Mouse (Mus musculus) liver, embryonic 16.5 days (tissue): ENCODE results near the gene Mr1. TPM values are rescaled to one million over a fixed set of nuclear protein-coding genes. Genes with fewer than 3 reads are reported as not detected.

ENCODE experiments used
- ATAC-seq: fragments of 200-750 bp; cut with Nextera tagmentation; 2 replicates; pipeline ENCODE4 v1.8.0; 2017; ENCODE audit warnings: low read depth, mild to moderate bottlenecking, moderate number of reproducible peaks, moderate library complexity
- H3K27ac ChIP-seq: fragments of 300-500 bp; sonication (generic); 2 replicates; pipeline ENCODE4 v1.5.1; 2014; ENCODE audit warnings: mild to moderate bottlenecking, low read length
- H3K27me3 ChIP-seq: fragments of 300-500 bp; sonication (generic); 2 replicates; pipeline ENCODE4 v1.6.1; 2014; ENCODE audit warnings: low read depth, low read length, mixed read lengths; ENCODE audit not compliant: control insufficient read depth, insufficient read depth
- H3K36me3 ChIP-seq: fragments of 300-500 bp; sonication (generic); 2 replicates; pipeline ENCODE4 v1.6.1; 2014; ENCODE audit warnings: mild to moderate bottlenecking; ENCODE audit not compliant: control insufficient read depth, insufficient read depth
- H3K4me1 ChIP-seq: fragments of 300-500 bp; sonication (generic); 2 replicates; pipeline ENCODE4 v1.6.1; 2014; ENCODE audit warnings: low read depth, low read length, mixed read lengths; ENCODE audit not compliant: control insufficient read depth
- H3K4me2 ChIP-seq: fragments of 300-500 bp; sonication (generic); 2 replicates; pipeline ENCODE4 v1.6.1; 2014; ENCODE audit warnings: low read depth, low read length, mixed read lengths
- H3K4me3 ChIP-seq: fragments of 300-500 bp; sonication (generic); 2 replicates; pipeline ENCODE4 v1.5.1; 2014; ENCODE audit warnings: low read depth, mild to moderate bottlenecking, low read length
- H3K9ac ChIP-seq: fragments of 300-500 bp; sonication (generic); 2 replicates; pipeline ENCODE4 v1.6.1; 2014; ENCODE audit warnings: low read depth, low read length
- H3K9me3 ChIP-seq: fragments of 300-500 bp; sonication (generic); replicated peaks from 2 replicates; pipeline ENCODE4 v1.6.1; 2016; ENCODE audit warnings: low read length; ENCODE audit not compliant: control insufficient read depth
- WGBS: fragments of 180-500 bp; shearing (Covaris S2); extraction: QIAGEN DNeasy Blood & Tissue Kit; methylation state at CpG from one replicate; pipeline ENCODE4 v1.1.7; 2014; ENCODE audit not compliant: insufficient replicate concordance; 5-methylcytosine and 5-hydroxymethylcytosine counted together
- polyA plus RNA-seq: library from polyadenylated mRNA; unstranded; fragments of >200 nt; fragmentation: Nextera tagmentation; extraction: Ambion mirVana; gene quantifications from 2 replicates; pipeline ENCODE4 v1.2.1, GENCODE M21; 2015

Gene Mr1
- polyA plus RNA-seq, 1 experiment from 2014 or later, result 1.1 TPM

- no peaks in the 10 kb centered on the region for H3K4me1 ChIP-seq
- H3K9me3 ChIP-seq, result no peaks in the 10 kb centered on the region
- no peak overlapping the region for H3K4me3 ChIP-seq
- H3K27me3 ChIP-seq, result no peaks in the 10 kb centered on the region
- ATAC-seq, result no peak
- no peak overlapping the region for H3K9ac ChIP-seq
- no peak overlapping the region for H3K4me2 ChIP-seq
- no peaks in the 10 kb centered on the region for H3K36me3 ChIP-seq
- WGBS, result 77% methylated on average over 3 of the region's 3 CpGs
- no peak overlapping the region for H3K27ac ChIP-seq
Measured at GRCm38 (mm10) chr1:155172895-155173643, 26.5 kb upstream of the Mr1 start.

GRCm38 (mm10) chr1:155169935-155170334 lies 23.3 kb upstream of the Mr1 start:
- no peaks in the 10 kb centered on the region for H3K9me3 ChIP-seq
- no peak for ATAC-seq
- no peak overlapping the region for H3K27ac ChIP-seq
- H3K36me3 ChIP-seq, result no peaks in the 10 kb centered on the region
- H3K9ac ChIP-seq, result no peak overlapping the region
- no peak overlapping the region for H3K4me3 ChIP-seq
- no peaks in the 10 kb centered on the region for H3K27me3 ChIP-seq
- no peaks in the 10 kb centered on the region for H3K4me1 ChIP-seq
- H3K4me2 ChIP-seq, result no peak overlapping the region

GRCm38 (mm10) chr1:155167453-155167852 lies 20.8 kb upstream of the Mr1 start:
- Histone ChIP-seq H3K9ac (no peak overlapping the region), H3K4me1 (no peaks in the 10 kb centered on the region), H3K27me3 (no peaks in the 10 kb centered on the region), H3K4me2 (no peak overlapping the region), H3K4me3 (no peak overlapping the region), H3K27ac (no peak overlapping the region), H3K9me3 (no peaks in the 10 kb centered on the region), H3K36me3 (no peaks in the 10 kb centered on the region)
- ATAC-seq, result no peak
- 53% methylated on average over 3 of the region's 3 CpGs for WGBS

- Histone ChIP-seq H3K27me3 (no peaks in the 10 kb centered on the region), H3K36me3 (no peaks in the 10 kb centered on the region), H3K9ac (peak overlapping the region; percentile 88), H3K4me2 (peak overlapping the region; percentile 97), H3K27ac (no peak overlapping the region), H3K4me1 (peaks cover 5% of the 10 kb centered on the region), H3K9me3 (no peaks in the 10 kb centered on the region), H3K4me3 (peak overlapping the region; percentile 99)
- WGBS, result under 1% methylated on average over 46 of the region's 46 CpGs
- ATAC-seq, result peak; percentile 19
Measured at GRCm38 (mm10) chr1:155158970-155159484, 12.4 kb upstream of the Mr1 start.

GRCm38 (mm10) chr1:155158141-155158969 lies 11.7 kb upstream of the Mr1 start, which contains the start of gene Stx6:
Gene Stx6, plus strand, starts transcription at chr1:155158715.
- no peaks in the 10 kb centered on the region for H3K27me3 ChIP-seq
- WGBS, result 3% methylated on average over 48 of the region's 48 CpGs
- ATAC-seq, result peak; percentile 99
- peak within 1 kb of the TSS; percentile 88 for H3K9ac ChIP-seq
- H3K36me3 ChIP-seq, result no peaks in the 10 kb centered on the region
- H3K9me3 ChIP-seq, result no peaks in the 10 kb centered on the region
- H3K4me2 ChIP-seq, result peak within 1 kb of the TSS; percentile 97
- peak within 1 kb of the TSS; percentile 99 for H3K4me3 ChIP-seq
- H3K27ac ChIP-seq, result no peak within 1 kb of the TSS
- peaks cover 5% of the 10 kb centered on the region for H3K4me1 ChIP-seq

- WGBS, result 44% methylated on average over 4 of the region's 4 CpGs
- H3K4me2 ChIP-seq, result no peak overlapping the region
- no peaks in the 10 kb centered on the region for H3K36me3 ChIP-seq
- H3K9me3 ChIP-seq, result no peaks in the 10 kb centered on the region
- no peaks in the 10 kb centered on the region for H3K27me3 ChIP-seq
- no peak overlapping the region for H3K9ac ChIP-seq
- no peak for ATAC-seq
- H3K4me1 ChIP-seq, result no peaks in the 10 kb centered on the region; the same call in 1 of the 2 replicates
- no peak overlapping the region for H3K4me3 ChIP-seq
- H3K27ac ChIP-seq, result no peak overlapping the region
Measured at GRCm38 (mm10) chr1:155153906-155154305, 7.3 kb upstream of the Mr1 start.

- no peaks in the 10 kb centered on the region for H3K36me3 ChIP-seq
- H3K4me1 ChIP-seq, result peaks cover 4% of the 10 kb centered on the region; the same call in 1 of the 2 replicates
- no peak overlapping the region for H3K27ac ChIP-seq
- no peak overlapping the region for H3K9ac ChIP-seq
- 75% methylated on average over 5 of the region's 5 CpGs for WGBS
- H3K9me3 ChIP-seq, result no peaks in the 10 kb centered on the region
- H3K27me3 ChIP-seq, result no peaks in the 10 kb centered on the region
- no peak for ATAC-seq
- H3K4me2 ChIP-seq, result no peak overlapping the region
- H3K4me3 ChIP-seq, result no peak overlapping the region
Measured at GRCm38 (mm10) chr1:155150821-155151220, 4.2 kb upstream of the Mr1 start.

GRCm38 (mm10) chr1:155149403-155149802 lies 2.8 kb upstream of the Mr1 start:
- H3K4me1 ChIP-seq, result peaks cover 4% of the 10 kb centered on the region; the same call in 1 of the 2 replicates
- no peak overlapping the region for H3K4me3 ChIP-seq
- H3K9me3 ChIP-seq, result no peaks in the 10 kb centered on the region
- no peak overlapping the region for H3K9ac ChIP-seq
- no peaks in the 10 kb centered on the region for H3K27me3 ChIP-seq
- no peaks in the 10 kb centered on the region for H3K36me3 ChIP-seq
- H3K4me2 ChIP-seq, result no peak overlapping the region
- ATAC-seq, result no peak
- no peak overlapping the region for H3K27ac ChIP-seq
- WGBS, result 74% methylated on average over 3 of the region's 3 CpGs

- peaks cover 4% of the 10 kb centered on the region; the same call in 1 of the 2 replicates for H3K4me1 ChIP-seq
- ATAC-seq, result no peak
- H3K4me3 ChIP-seq, result no peak overlapping the region
- H3K27me3 ChIP-seq, result no peaks in the 10 kb centered on the region
- H3K4me2 ChIP-seq, result no peak overlapping the region
- H3K9me3 ChIP-seq, result no peaks in the 10 kb centered on the region
- H3K9ac ChIP-seq, result no peak overlapping the region
- WGBS, result 62% methylated on average over 2 of the region's 2 CpGs
- no peak overlapping the region for H3K27ac ChIP-seq
- no peaks in the 10 kb centered on the region for H3K36me3 ChIP-seq
Measured at GRCm38 (mm10) chr1:155147228-155147627, 614 bp upstream of the Mr1 start.
